Mouse (Mus musculus) CH12.LX (cell line): ENCODE results near the gene Abcb8.

Experiments
- CHD2 ChIP-seq: IDR thresholded peaks from 2 replicates; pipeline ENCODE4 v1.6.1; 2011; ENCODE audit warnings: low read length, improper control_type of control experiment
- CTCF ChIP-seq, 2 experiments: IDR thresholded peaks in 1 of 2; conservative IDR thresholded peaks in 1 of 2; 2 replicates each; pipeline ENCODE4 v1.5.1; 2011 to 2012; ENCODE audit warnings: low read depth in 2 of 2, low read length in 2 of 2, improper control_type of control experiment in 1 of 2, inconsistent platforms in 1 of 2, mild to moderate bottlenecking in 1 of 2, moderate library complexity in 1 of 2
- E2F4 ChIP-seq: IDR thresholded peaks from 2 replicates; pipeline ENCODE4 v1.6.1; 2011; ENCODE audit warnings: low read depth, low read length, improper control_type of control experiment; ENCODE audit not compliant: insufficient replicate concordance
- JUN ChIP-seq: IDR thresholded peaks from 2 replicates; pipeline ENCODE4 v1.6.1; 2011; ENCODE audit warnings: low read depth, mild to moderate bottlenecking, low read length, improper control_type of control experiment, moderate library complexity; ENCODE audit not compliant: insufficient read depth
- MAX ChIP-seq: IDR thresholded peaks from 2 replicates; pipeline ENCODE4 v1.6.1; 2011; ENCODE audit warnings: low read length, improper control_type of control experiment
- POLR2A ChIP-seq: IDR thresholded peaks from 2 replicates; pipeline ENCODE4 v1.6.1; 2011; ENCODE audit warnings: low read depth, mild to moderate bottlenecking, improper control_type of control experiment, low read length
- RCOR1 ChIP-seq: conservative IDR thresholded peaks from 2 replicates; pipeline ENCODE4 v1.6.1; 2012; ENCODE audit warnings: low read depth, mild to moderate bottlenecking, inconsistent platforms, low read length, improper control_type of control experiment
- SIN3A ChIP-seq: IDR thresholded peaks from 2 replicates; pipeline ENCODE4 v1.6.1; 2012; ENCODE audit warnings: low read length, improper control_type of control experiment, inconsistent platforms
- TCF12 ChIP-seq: IDR thresholded peaks from 2 replicates; pipeline ENCODE4 v1.6.1; 2014; ENCODE audit warnings: low read depth, mild to moderate bottlenecking, inconsistent platforms, low read length, improper control_type of control experiment
- UBTF ChIP-seq: IDR thresholded peaks from 2 replicates; pipeline ENCODE4 v1.6.1; 2012; ENCODE audit warnings: low read depth, mild to moderate bottlenecking, inconsistent platforms, low read length, improper control_type of control experiment, moderate library complexity
- USF1 ChIP-seq: IDR thresholded peaks from 2 replicates; pipeline ENCODE4 v1.6.1; 2014; ENCODE audit warnings: low read depth, mild to moderate bottlenecking, inconsistent platforms, low read length, improper control_type of control experiment
- ZNF384 ChIP-seq: IDR thresholded peaks from 2 replicates; pipeline ENCODE4 v1.6.1; 2012; ENCODE audit warnings: low read depth, low read length, improper control_type of control experiment, inconsistent platforms

DNA sequence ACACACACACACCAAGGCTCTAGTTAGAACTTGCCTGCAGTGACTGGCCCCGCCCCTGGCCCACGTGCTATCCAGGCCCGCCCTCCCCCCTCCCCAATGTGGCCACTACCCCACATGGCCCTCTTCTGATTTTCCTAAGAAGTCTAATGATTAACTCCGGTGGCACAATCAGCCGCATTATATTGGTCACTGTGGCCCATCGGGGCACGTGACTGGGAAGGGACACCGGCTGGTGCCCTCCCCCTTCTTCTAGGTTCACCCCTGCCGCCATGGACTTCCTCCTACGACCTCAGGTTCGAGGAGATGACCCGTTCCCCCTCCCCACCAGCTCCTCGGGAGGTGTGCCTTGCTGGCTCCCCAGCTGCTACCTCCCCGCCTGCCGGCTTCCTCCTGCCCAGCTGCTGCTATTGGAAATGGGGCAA, 34.5 kb downstream of the Abcb8 start:
- TF ChIP-seq CTCF (conservative IDR thresholded peaks at IDR 0.05 in 1 of 2, IDR thresholded peaks at IDR 0.05 in 1 of 2; ENCODE audit: low read depth in 2 of 2, low read length in 2 of 2), result no peak
- TF ChIP-seq POLR2A, result no peak
- no peak for TF ChIP-seq ZNF384
- no peak for TF ChIP-seq RCOR1
- TF ChIP-seq USF1, result no peak
- no peak for TF ChIP-seq SIN3A
- TF ChIP-seq MAX, result no peak
- no peak for TF ChIP-seq E2F4
- TF ChIP-seq TCF12, result no peak
- no peak for TF ChIP-seq JUN
- TF ChIP-seq UBTF, result no peak
- TF ChIP-seq CHD2, result no peak
